Mouse (Mus musculus) testis, adult 10 weeks (tissue): ENCODE results near the gene Tns4. TPM values are rescaled to one million over a fixed set of nuclear protein-coding genes. Genes with fewer than 3 reads are reported as not detected.

Source experiments
- polyA plus RNA-seq: library from polyadenylated mRNA; stranded (reverse); fragments of 350-450 nt; fragmentation: Illumina TruSeq; extraction: RNeasy Lipid Tissue Mini Kit (QIAGEN cat#74804); gene quantifications from one replicate; pipeline ENCODE4 v1.2.3, GENCODE M21; 2014; ENCODE audit warnings: low read depth, low replicate concordance

The Tns4 gene
- polyA plus RNA-seq, result 0.04 TPM

DNA sequence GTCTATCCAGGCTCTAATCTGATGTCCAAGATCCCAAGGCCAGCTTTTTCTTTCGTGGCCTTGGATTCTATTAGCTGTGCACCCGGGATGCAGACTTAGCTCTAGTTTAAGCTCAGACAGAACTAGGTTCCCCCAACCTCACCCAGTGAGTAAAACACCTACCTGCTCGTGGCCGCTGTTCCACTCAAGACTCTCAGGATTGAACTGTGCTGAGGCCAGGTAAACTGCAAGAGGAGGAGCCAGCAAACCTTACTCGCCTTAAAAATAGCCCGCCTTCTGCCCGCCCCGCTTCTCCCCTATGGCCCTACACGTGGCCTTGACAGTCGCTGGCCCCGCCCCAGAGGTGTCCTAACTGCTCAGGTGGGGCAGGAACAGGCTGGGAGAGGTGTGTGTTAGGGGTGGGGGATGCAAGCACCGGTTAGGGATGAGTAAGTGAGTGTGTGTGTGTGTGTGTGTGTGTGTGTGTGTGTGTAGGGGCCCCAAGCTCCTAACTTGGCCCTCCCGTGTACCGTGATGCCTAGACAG is at the start of gene Tns4:
Gene Tns4 (minus strand): TSS at position 230 of the 525 bp plus-strand sequence.

DNA sequence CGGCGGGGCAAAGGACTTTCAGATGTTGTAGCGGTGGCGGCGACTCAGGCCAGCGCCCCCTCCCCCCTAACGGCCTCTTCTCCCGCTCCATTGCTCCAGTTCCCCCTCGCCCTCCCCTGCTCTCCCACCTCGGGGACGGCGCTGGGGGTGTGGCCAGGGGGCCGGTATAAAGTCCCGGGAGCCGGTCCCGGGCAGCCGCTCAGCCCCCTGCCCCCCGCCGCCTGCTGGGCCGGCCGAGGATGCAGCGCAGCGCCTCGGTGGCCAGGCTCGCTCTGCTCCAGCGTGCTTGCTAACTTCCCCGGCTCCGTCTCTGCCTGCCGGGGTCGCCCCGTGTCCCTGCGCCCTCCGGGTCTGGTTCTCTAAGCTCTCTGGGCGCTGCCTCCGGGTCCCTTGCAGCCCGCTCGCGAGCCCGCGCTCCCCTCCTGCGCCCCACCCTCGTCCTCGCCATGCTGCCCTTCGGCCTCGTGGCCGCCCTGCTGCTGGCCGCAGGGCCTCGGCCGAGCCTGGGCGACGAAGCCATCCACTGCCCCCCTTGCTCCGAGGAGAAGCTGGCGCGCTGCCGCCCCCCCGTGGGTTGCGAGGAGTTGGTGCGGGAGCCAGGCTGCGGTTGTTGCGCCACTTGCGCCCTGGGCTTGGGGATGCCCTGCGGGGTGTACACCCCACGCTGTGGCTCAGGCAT is 47.9 kb downstream of the Tns4 start, which contains the start of gene Igfbp4:
Gene Igfbp4 (plus strand): TSS at position 194 of the 679 bp plus-strand sequence.

DNA sequence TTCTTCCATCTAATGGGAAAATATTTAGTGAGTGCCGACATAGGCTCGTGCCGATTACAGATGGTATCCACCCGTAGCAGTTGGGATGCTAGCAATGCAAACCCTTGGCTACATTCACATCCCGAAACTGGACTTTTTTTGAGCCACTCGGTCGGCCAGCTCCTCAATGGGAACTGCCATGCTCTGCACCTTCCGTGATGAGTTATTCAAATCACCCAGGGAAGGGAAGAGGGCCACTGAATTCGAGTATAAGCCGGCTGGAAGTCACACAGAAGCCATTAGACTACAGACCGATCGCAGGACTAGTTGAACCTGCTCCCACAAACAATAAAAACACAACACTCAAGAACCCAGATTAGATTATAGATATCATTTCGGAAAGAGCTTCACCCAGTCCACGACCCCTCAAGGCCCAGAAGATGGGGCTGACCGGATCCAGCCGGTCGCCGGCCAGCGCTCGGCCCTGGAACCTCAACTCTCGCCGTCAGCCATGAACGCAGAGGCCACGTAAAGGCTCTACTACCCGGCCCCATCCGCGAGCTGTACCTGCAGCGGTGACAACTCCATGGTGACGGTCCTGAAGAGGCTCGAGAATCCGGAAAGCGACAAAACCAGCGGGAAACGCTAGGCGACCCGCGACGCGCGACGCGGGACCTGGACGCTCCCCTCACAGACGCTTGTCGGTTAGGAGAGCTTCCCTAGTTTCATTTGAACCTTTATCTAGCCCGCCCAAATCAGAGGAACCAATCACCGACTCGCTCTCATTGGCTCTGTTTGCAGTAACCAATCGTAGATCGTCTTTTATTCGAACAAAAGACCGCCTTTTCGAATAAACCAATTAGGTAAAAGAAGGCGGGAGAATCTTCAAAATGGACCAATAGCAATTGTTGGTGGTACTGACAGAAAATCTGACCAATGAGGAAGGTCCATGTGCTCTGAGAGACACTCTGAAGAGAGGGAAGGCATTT is 65.3 kb downstream of the Tns4 start, which contains the start of gene Top2a:
Gene Top2a (minus strand): TSS at position 690 of the 968 bp plus-strand sequence.

Other genes with a start within 250 kb of the Tns4 start
- gene Wipf2, start 225.7 kb downstream of the Tns4 start, polyA plus RNA-seq, result 3.8 TPM
- 3.9 TPM for gene Cdc6, start 181.5 kb downstream of the Tns4 start, polyA plus RNA-seq
- gene Rara, start 161.5 kb downstream of the Tns4 start, polyA plus RNA-seq, result 1.3 TPM
- gene Gjd3, start 106.3 kb downstream of the Tns4 start, polyA plus RNA-seq, result not detected
- gene Top2a, start 65.1 kb downstream of the Tns4 start, polyA plus RNA-seq, result 171 TPM
- 3.0 TPM for gene Igfbp4, start 48.1 kb downstream of the Tns4 start, polyA plus RNA-seq
- 0.83 TPM for gene Ccr7, start 65.8 kb upstream of the Tns4 start, polyA plus RNA-seq
- gene Smarce1, start 141.7 kb upstream of the Tns4 start, polyA plus RNA-seq, result 147 TPM
- gene Krt222, start 154.8 kb upstream of the Tns4 start, polyA plus RNA-seq, result 0.32 TPM
- not detected for gene Krt24, start 196.0 kb upstream of the Tns4 start, polyA plus RNA-seq
- gene Krt25, start 233.6 kb upstream of the Tns4 start, polyA plus RNA-seq, result not detected
- 0.25 TPM for gene Krt26, start 248.7 kb upstream of the Tns4 start, polyA plus RNA-seq